Mouse (Mus musculus): ENCODE results near the gene Rarres2. TPM values are rescaled to one million over a fixed set of nuclear protein-coding genes. Genes with fewer than 3 reads are reported as not detected.

The Rarres2 gene
- total and polyA plus RNA-seq, 3 experiments = 0.72 TPM; not detected in 2

- Histone ChIP-seq H3K27ac (ENCODE audit: insufficient read depth, low read depth) (no peak overlapping the region), H3K4me2 (ENCODE audit: insufficient read depth, low read depth, poor library complexity, severe bottlenecking) (no peak overlapping the region), H3K27me3 (replicated peaks) (no peaks in the 10 kb centered on the region), H3K9me3 (replicated peaks; ENCODE audit: low read length) (no peaks in the 10 kb centered on the region), H3K9ac (ENCODE audit: insufficient read depth, low read depth) (no peak overlapping the region), H3K36me3 (replicated peaks in 1 of 2; ENCODE audit: control insufficient read depth in 1 of 2, insufficient read depth in 1 of 2, low read length in 1 of 2) (peaks cover 3 to 33% of the 10 kb centered on the region in 2 experiments), H3K79me2 (replicated peaks; ENCODE audit: control insufficient read depth, extremely low read depth, insufficient read depth, poor library complexity, severe bottlenecking) (no peaks in the 10 kb centered on the region), H3K4me1 (ENCODE audit: control insufficient read depth in 1 of 2, insufficient read depth in 2 of 2) (peaks cover 0 to 18% of the 10 kb centered on the region in 2 experiments; a peak in 2 of 4 replicates), H3K4me3 (replicated peaks in 1 of 3; ENCODE audit: low read depth in 2 of 3, low read length in 2 of 3, poor library complexity in 1 of 3) (no peak overlapping the region)
- DNase-seq (ENCODE audit: extremely low read depth) = peak; percentile 33
- TF ChIP-seq BHLHE40 (IDR thresholded peaks at IDR 0.05; ENCODE audit: low read depth, low read length) (no peak), PAX5 (IDR thresholded peaks at IDR 0.05; ENCODE audit: low read length) (no peak), MXI1 (IDR thresholded peaks at IDR 0.05; ENCODE audit: low read depth, low read length) (no peak), POLR2A (IDR thresholded peaks at IDR 0.05; ENCODE audit: low read depth, low read length) (no peak), TCF12 (IDR thresholded peaks at IDR 0.05; ENCODE audit: low read depth, low read length) (no peak), SMC3 (IDR thresholded peaks at IDR 0.05; ENCODE audit: low read depth, low read length) (no peak), ZNF384 (IDR thresholded peaks at IDR 0.05; ENCODE audit: low read depth, low read length) (no peak), EP300 (IDR thresholded peaks at IDR 0.05; ENCODE audit: low read length) (no peak), IRF4 (IDR thresholded peaks at IDR 0.05; ENCODE audit: low read depth, low read length) (no peak)
- in situ Hi-C loops (cut with MboI; ENCODE audit: low pct_ligation_motif_present, low pct_unique_long_range_greater_than_20kb, low sequenced_read_pairs) = loop anchor here (5.0 to 25.0 kb wide), 2 partner anchors 81 to 349 kb away; no protein-coding TSS in a partner anchor
- dilution Hi-C loops (cut with MboI; ENCODE audit: extremely low pct_ligation_motif_present, extremely low pct_unique_long_range_greater_than_20kb, low sequenced_read_pairs) = no loop called here
Observed at GRCm38 (mm10) chr6:48536091-48536490, 36.5 kb downstream of the Rarres2 start.

DNA sequence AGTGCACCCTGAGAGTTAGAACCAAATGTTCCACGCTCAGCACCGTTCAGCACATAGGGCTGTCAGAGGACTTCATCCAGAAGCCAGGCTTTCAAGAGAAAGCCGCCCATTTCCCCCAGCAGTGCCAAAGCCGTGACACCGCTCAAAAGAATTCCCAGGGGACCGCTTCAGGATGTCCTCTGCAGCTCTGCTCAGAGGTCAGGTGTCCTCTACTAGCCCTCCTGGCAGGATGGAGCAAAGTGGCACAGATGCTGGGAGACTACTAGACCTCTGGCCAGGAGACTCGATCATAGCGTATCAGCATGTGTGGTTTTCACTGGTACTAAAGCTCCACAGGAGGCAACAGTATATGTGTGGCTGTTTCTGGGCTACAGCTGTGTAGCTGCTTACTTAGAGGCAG lies 37.7 kb downstream of the Rarres2 start:
- peaks cover 7 to 45% of the 10 kb centered on the region in 2 experiments for H3K36me3 ChIP-seq (replicated peaks in 1 of 2; ENCODE audit: control insufficient read depth in 1 of 2, insufficient read depth in 1 of 2, low read length in 1 of 2)
- H3K9ac ChIP-seq (ENCODE audit: insufficient read depth, low read depth) = no peak overlapping the region
- DNase-seq (ENCODE audit: extremely low read depth) = no peak
- no peaks in the 10 kb centered on the region for H3K79me2 ChIP-seq (replicated peaks; ENCODE audit: control insufficient read depth, extremely low read depth, insufficient read depth, poor library complexity, severe bottlenecking)
- no peaks in the 10 kb centered on the region for H3K9me3 ChIP-seq (replicated peaks; ENCODE audit: low read length)
- peaks cover 0 to 18% of the 10 kb centered on the region in 2 experiments; a peak in 2 of 4 replicates for H3K4me1 ChIP-seq (ENCODE audit: control insufficient read depth in 1 of 2, insufficient read depth in 2 of 2)
- no peak overlapping the region for H3K4me2 ChIP-seq (ENCODE audit: insufficient read depth, low read depth, poor library complexity, severe bottlenecking)
- no peak overlapping the region for H3K4me3 ChIP-seq (replicated peaks in 1 of 3; ENCODE audit: low read depth in 2 of 3, low read length in 2 of 3, poor library complexity in 1 of 3)
- dilution Hi-C loops (cut with MboI; ENCODE audit: extremely low pct_ligation_motif_present, extremely low pct_unique_long_range_greater_than_20kb, low sequenced_read_pairs) (no loop called here), in situ Hi-C loops (cut with MboI; ENCODE audit: low pct_ligation_motif_present, low pct_unique_long_range_greater_than_20kb, low sequenced_read_pairs) (loop anchor here (5.0 to 25.0 kb wide), 2 partner anchors 82 to 348 kb away; no protein-coding TSS in a partner anchor)
- no peak overlapping the region for H3K27ac ChIP-seq (ENCODE audit: insufficient read depth, low read depth)
- no peaks in the 10 kb centered on the region for H3K27me3 ChIP-seq (replicated peaks)
- TF ChIP-seq ZNF384 (IDR thresholded peaks at IDR 0.05; ENCODE audit: low read depth, low read length) = no peak

GRCm38 (mm10) chr6:48533475-48533874 lies 39.1 kb downstream of the Rarres2 start:
- TF ChIP-seq RAD21 (IDR thresholded peaks at IDR 0.05; ENCODE audit: low read depth, low read length) = no peak
- TF ChIP-seq GABPA (IDR thresholded peaks at IDR 0.05; ENCODE audit: insufficient replicate concordance, low read depth, low read length) = no peak
- no peak for TF ChIP-seq HCFC1 (IDR thresholded peaks at IDR 0.05; ENCODE audit: low read depth, low read length)
- no peak for TF ChIP-seq POLR2AphosphoS2 (IDR thresholded peaks at IDR 0.05; ENCODE audit: low read depth, low read length)
- H3K9me3 ChIP-seq (replicated peaks; ENCODE audit: low read length) = no peaks in the 10 kb centered on the region
- dilution Hi-C loops (cut with MboI; ENCODE audit: extremely low pct_ligation_motif_present, extremely low pct_unique_long_range_greater_than_20kb, low sequenced_read_pairs) (no loop called here), in situ Hi-C loops (cut with MboI; ENCODE audit: low pct_ligation_motif_present, low pct_unique_long_range_greater_than_20kb, low sequenced_read_pairs) (loop anchor here (25.0 kb wide), 1 partner anchor 346 kb away; no protein-coding TSS in a partner anchor)
- no peaks in the 10 kb centered on the region for H3K79me2 ChIP-seq (replicated peaks; ENCODE audit: control insufficient read depth, extremely low read depth, insufficient read depth, poor library complexity, severe bottlenecking)
- peaks cover 19 to 60% of the 10 kb centered on the region in 2 experiments for H3K36me3 ChIP-seq (replicated peaks in 1 of 2; ENCODE audit: control insufficient read depth in 1 of 2, insufficient read depth in 1 of 2, low read length in 1 of 2)
- no peaks in the 10 kb centered on the region for H3K27me3 ChIP-seq (replicated peaks)
- H3K27ac ChIP-seq (ENCODE audit: insufficient read depth, low read depth) = no peak overlapping the region
- H3K4me2 ChIP-seq (ENCODE audit: insufficient read depth, low read depth, poor library complexity, severe bottlenecking) = no peak overlapping the region
- peaks cover 0 to 18% of the 10 kb centered on the region in 2 experiments; a peak in 2 of 4 replicates for H3K4me1 ChIP-seq (ENCODE audit: control insufficient read depth in 1 of 2, insufficient read depth in 2 of 2)
- no peak overlapping the region for H3K4me3 ChIP-seq (replicated peaks in 1 of 3; ENCODE audit: low read depth in 2 of 3, low read length in 2 of 3, poor library complexity in 1 of 3)
- DNase-seq (ENCODE audit: extremely low read depth) = no peak
- no peak overlapping the region for H3K9ac ChIP-seq (ENCODE audit: insufficient read depth, low read depth)

All from CH12.LX (cell line).